Mouse (Mus musculus): ENCODE results near the gene Fbh1. TPM values are rescaled to one million over a fixed set of nuclear protein-coding genes. Genes with fewer than 3 reads are reported as not detected.
"Not testable (repeated sequence)": the region's sequence is repeated elsewhere in the genome, so short reads cannot be mapped to it uniquely, and the experiment has no call there.

The Fbh1 gene
- polyA plus RNA-seq, 1 experiment from 2014 or later, result 122 TPM

GRCm38 (mm10) chr2:11712483-11712990 is 64.8 kb downstream of the Fbh1 start:
- H3K36me3 ChIP-seq (ENCODE audit: control insufficient read depth, insufficient read depth, low read length), result no peaks in the 10 kb centered on the region
- DNase-seq (ENCODE audit: low spot score) (no peak), ATAC-seq (replicated peaks; ENCODE audit: low FRiP score) (no peak)
- 86% methylated on average over 6 of the region's 6 CpGs for WGBS
- no peaks in the 10 kb centered on the region for H3K4me1 ChIP-seq (replicated peaks; ENCODE audit: control insufficient read depth, insufficient read depth, low read length)
- no peaks in the 10 kb centered on the region for H3K27me3 ChIP-seq (ENCODE audit: control insufficient read depth, insufficient read depth, low read length)
- H3K4me2 ChIP-seq (ENCODE audit: low read depth, low read length, severe bottlenecking), result no peak overlapping the region
- H3K9me3 ChIP-seq (ENCODE audit: control insufficient read depth, low read length), result no peaks in the 10 kb centered on the region
- no peak overlapping the region for H3K4me3 ChIP-seq (ENCODE audit: low read depth, low read length)
- no peak overlapping the region for H3K9ac ChIP-seq (ENCODE audit: low read length)
- H3K27ac ChIP-seq (ENCODE audit: low read depth, low read length), result no peak overlapping the region

- not testable (repeated sequence) for DNase-seq (ENCODE audit: low spot score); H3K9me3 ChIP-seq (ENCODE audit: control insufficient read depth, low read length); H3K4me2 ChIP-seq (ENCODE audit: low read depth, low read length, severe bottlenecking); H3K4me1 ChIP-seq (replicated peaks; ENCODE audit: control insufficient read depth, insufficient read depth, low read length); H3K9ac ChIP-seq (ENCODE audit: low read length); H3K4me3 ChIP-seq (ENCODE audit: low read depth, low read length); H3K27ac ChIP-seq (ENCODE audit: low read depth, low read length); H3K27me3 ChIP-seq (ENCODE audit: control insufficient read depth, insufficient read depth, low read length); H3K36me3 ChIP-seq (ENCODE audit: control insufficient read depth, insufficient read depth, low read length); ATAC-seq (replicated peaks; ENCODE audit: low FRiP score)
- 62% methylated on average over 4 of the region's 4 CpGs for WGBS
These were observed 67.3 kb downstream of the Fbh1 start for GRCm38 (mm10) chr2:11710101-11710500.

GRCm38 (mm10) chr2:11708538-11708937 is 68.8 kb downstream of the Fbh1 start:
- H3K36me3 ChIP-seq (ENCODE audit: control insufficient read depth, insufficient read depth, low read length), result no peaks in the 10 kb centered on the region
- peaks cover 5% of the 10 kb centered on the region; the same call in 1 of the 2 replicates for H3K4me1 ChIP-seq (replicated peaks; ENCODE audit: control insufficient read depth, insufficient read depth, low read length)
- DNase-seq (ENCODE audit: low spot score), result no peak
- no peak overlapping the region for H3K27ac ChIP-seq (ENCODE audit: low read depth, low read length)
- no peaks in the 10 kb centered on the region for H3K9me3 ChIP-seq (ENCODE audit: control insufficient read depth, low read length)
- WGBS, result 83% methylated on average over 5 of the region's 5 CpGs
- H3K4me3 ChIP-seq (ENCODE audit: low read depth, low read length), result no peak overlapping the region
- H3K9ac ChIP-seq (ENCODE audit: low read length), result no peak overlapping the region
- no peak for ATAC-seq (replicated peaks; ENCODE audit: low FRiP score)
- no peak overlapping the region for H3K4me2 ChIP-seq (ENCODE audit: low read depth, low read length, severe bottlenecking)
- H3K27me3 ChIP-seq (ENCODE audit: control insufficient read depth, insufficient read depth, low read length), result peaks cover 10% of the 10 kb centered on the region

- ATAC-seq (replicated peaks; ENCODE audit: low FRiP score) (no peak), DNase-seq (ENCODE audit: low spot score) (no peak)
- Histone ChIP-seq H3K27me3 (ENCODE audit: control insufficient read depth, insufficient read depth, low read length) (peaks cover 10% of the 10 kb centered on the region), H3K4me3 (ENCODE audit: low read depth, low read length) (no peak overlapping the region), H3K4me1 (replicated peaks; ENCODE audit: control insufficient read depth, insufficient read depth, low read length) (peaks cover 5% of the 10 kb centered on the region; the same call in 1 of the 2 replicates), H3K36me3 (ENCODE audit: control insufficient read depth, insufficient read depth, low read length) (no peaks in the 10 kb centered on the region), H3K9ac (ENCODE audit: low read length) (no peak overlapping the region), H3K4me2 (ENCODE audit: low read depth, low read length, severe bottlenecking) (peak overlapping the region; percentile 94), H3K27ac (ENCODE audit: low read depth, low read length) (no peak overlapping the region), H3K9me3 (ENCODE audit: control insufficient read depth, low read length) (no peaks in the 10 kb centered on the region)
- WGBS, result 34% methylated on average over 6 of the region's 6 CpGs
These were observed 70.7 kb downstream of the Fbh1 start for GRCm38 (mm10) chr2:11706746-11707065.

GRCm38 (mm10) chr2:11706030-11706745 is 71.2 kb downstream of the Fbh1 start:
- no peak overlapping the region for H3K27ac ChIP-seq (ENCODE audit: low read depth, low read length)
- peak overlapping the region; percentile 94 for H3K4me2 ChIP-seq (ENCODE audit: low read depth, low read length, severe bottlenecking)
- peaks cover 10% of the 10 kb centered on the region for H3K27me3 ChIP-seq (ENCODE audit: control insufficient read depth, insufficient read depth, low read length)
- no peaks in the 10 kb centered on the region for H3K9me3 ChIP-seq (ENCODE audit: control insufficient read depth, low read length)
- peak overlapping the region; percentile 54 for H3K9ac ChIP-seq (ENCODE audit: low read length)
- no peaks in the 10 kb centered on the region for H3K36me3 ChIP-seq (ENCODE audit: control insufficient read depth, insufficient read depth, low read length)
- ATAC-seq (replicated peaks; ENCODE audit: low FRiP score) (peak; percentile 67), DNase-seq (ENCODE audit: low spot score) (no peak)
- H3K4me1 ChIP-seq (replicated peaks; ENCODE audit: control insufficient read depth, insufficient read depth, low read length), result peaks cover 5% of the 10 kb centered on the region; the same call in 1 of the 2 replicates
- peak overlapping the region; percentile 55 for H3K4me3 ChIP-seq (ENCODE audit: low read depth, low read length)
- 3% methylated on average over 28 of the region's 28 CpGs for WGBS

GRCm38 (mm10) chr2:11705201-11706025 is 72.0 kb downstream of the Fbh1 start, which contains the start of gene Il15ra:
Gene Il15ra, plus strand, starts transcription at chr2:11705290.
- H3K9me3 ChIP-seq (ENCODE audit: control insufficient read depth, low read length), result no peaks in the 10 kb centered on the region
- WGBS, result 1% methylated on average over 37 of the region's 37 CpGs
- H3K4me1 ChIP-seq (replicated peaks; ENCODE audit: control insufficient read depth, insufficient read depth, low read length), result peaks cover 5% of the 10 kb centered on the region; the same call in 1 of the 2 replicates
- peak within 1 kb of the TSS; percentile 94 for H3K4me2 ChIP-seq (ENCODE audit: low read depth, low read length, severe bottlenecking)
- peak within 1 kb of the TSS; percentile 54 for H3K9ac ChIP-seq (ENCODE audit: low read length)
- peaks cover 10% of the 10 kb centered on the region for H3K27me3 ChIP-seq (ENCODE audit: control insufficient read depth, insufficient read depth, low read length)
- H3K36me3 ChIP-seq (ENCODE audit: control insufficient read depth, insufficient read depth, low read length), result no peaks in the 10 kb centered on the region
- peak within 1 kb of the TSS; percentile 55 for H3K4me3 ChIP-seq (ENCODE audit: low read depth, low read length)
- ATAC-seq (replicated peaks; ENCODE audit: low FRiP score), result peak; percentile 57
- peak; percentile 70 for DNase-seq (ENCODE audit: low spot score)
- H3K27ac ChIP-seq (ENCODE audit: low read depth, low read length), result no peak within 1 kb of the TSS

GRCm38 (mm10) chr2:11699905-11700304 is 77.5 kb downstream of the Fbh1 start:
- DNase-seq (ENCODE audit: low spot score) (no peak), ATAC-seq (replicated peaks; ENCODE audit: low FRiP score) (no peak)
- Histone ChIP-seq H3K4me2 (ENCODE audit: low read depth, low read length, severe bottlenecking) (no peak overlapping the region), H3K9ac (ENCODE audit: low read length) (no peak overlapping the region), H3K36me3 (ENCODE audit: control insufficient read depth, insufficient read depth, low read length) (no peaks in the 10 kb centered on the region), H3K4me3 (ENCODE audit: low read depth, low read length) (no peak overlapping the region), H3K9me3 (ENCODE audit: control insufficient read depth, low read length) (no peaks in the 10 kb centered on the region), H3K27me3 (ENCODE audit: control insufficient read depth, insufficient read depth, low read length) (no peaks in the 10 kb centered on the region), H3K27ac (ENCODE audit: low read depth, low read length) (no peak overlapping the region), H3K4me1 (replicated peaks; ENCODE audit: control insufficient read depth, insufficient read depth, low read length) (no peaks in the 10 kb centered on the region)
- WGBS, result 81% methylated on average over 2 of the region's 2 CpGs

GRCm38 (mm10) chr2:11698994-11699393 is 78.4 kb downstream of the Fbh1 start:
- Histone ChIP-seq H3K9ac (ENCODE audit: low read length) (no peak overlapping the region), H3K4me2 (ENCODE audit: low read depth, low read length, severe bottlenecking) (no peak overlapping the region), H3K27ac (ENCODE audit: low read depth, low read length) (no peak overlapping the region), H3K4me1 (replicated peaks; ENCODE audit: control insufficient read depth, insufficient read depth, low read length) (no peaks in the 10 kb centered on the region), H3K36me3 (ENCODE audit: control insufficient read depth, insufficient read depth, low read length) (no peaks in the 10 kb centered on the region), H3K27me3 (ENCODE audit: control insufficient read depth, insufficient read depth, low read length) (no peaks in the 10 kb centered on the region), H3K4me3 (ENCODE audit: low read depth, low read length) (no peak overlapping the region), H3K9me3 (ENCODE audit: control insufficient read depth, low read length) (no peaks in the 10 kb centered on the region)
- WGBS, result 63% methylated on average over 5 of the region's 5 CpGs
- DNase-seq (ENCODE audit: low spot score) (no peak), ATAC-seq (replicated peaks; ENCODE audit: low FRiP score) (no peak)
